Mouse (Mus musculus) brown adipose tissue, adult 24 weeks (tissue): Measurements from ENCODE around the gene Arid5b. TPM values are rescaled to one million over a fixed set of nuclear protein-coding genes. Genes with fewer than 3 reads are reported as not detected.

Experiments used
- H3K27ac ChIP-seq: fragments of 200-500 bp; replicated peaks from 2 replicates; pipeline ENCODE4 v1.5.1; 2012; ENCODE audit warnings: low read depth, mild to moderate bottlenecking, low read length
- H3K4me1 ChIP-seq: fragments of 200-500 bp; 2 replicates; pipeline ENCODE4 v1.6.1; 2012; ENCODE audit warnings: low read length, mixed read lengths; ENCODE audit not compliant: control insufficient read depth, insufficient read depth, insufficient read length
- H3K4me3 ChIP-seq: fragments of 200-500 bp; 2 replicates; pipeline ENCODE4 v1.5.1; 2012; ENCODE audit warnings: low read depth, mild to moderate bottlenecking, low read length, moderate library complexity; ENCODE audit not compliant: insufficient read depth
- polyA plus RNA-seq: library from polyadenylated mRNA; stranded (reverse); fragments of >200 nt; gene quantifications from 2 replicates; pipeline ENCODE4 v1.2.4, GENCODE M21; 2012; ENCODE audit not compliant: missing spikeins, insufficient read depth, insufficient read length

The Arid5b gene
- polyA plus RNA-seq, 1 experiment: 5.0 TPM

- Histone ChIP-seq H3K4me3 (no peak overlapping the region), H3K27ac (no peak overlapping the region), H3K4me1 (peaks cover 12% of the 10 kb centered on the region; the same call in 1 of the 2 replicates)
Measured at GRCm38 (mm10) chr10:68164137-68164536, 114.4 kb downstream of the Arid5b start.

- Histone ChIP-seq H3K4me3 (no peak overlapping the region), H3K27ac (no peak overlapping the region), H3K4me1 (0 out of 2 replicates have a peak, but pooled peaks cover 2% of the 10 kb centered on the region)
Measured at GRCm38 (mm10) chr10:68159759-68160158, 118.8 kb downstream of the Arid5b start.

DNA sequence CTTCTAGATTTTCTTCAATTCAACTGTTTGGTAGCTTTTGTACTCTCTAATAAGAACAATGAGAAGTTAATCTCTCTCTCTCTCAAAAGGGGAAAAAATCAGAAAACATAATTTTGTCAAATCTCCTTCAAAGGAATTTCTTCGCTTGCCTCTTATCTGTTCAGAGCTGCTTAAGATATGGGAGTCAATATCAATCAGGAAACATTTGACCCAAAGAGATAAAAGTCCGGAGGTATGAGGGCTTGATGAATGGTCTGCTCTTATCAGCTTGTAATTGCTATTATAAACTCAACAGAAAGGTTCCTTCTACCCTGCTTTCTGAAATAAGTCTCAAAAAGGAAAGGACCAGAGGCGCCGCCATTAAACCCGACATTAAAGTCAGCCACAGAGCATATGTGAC, 120.0 kb downstream of the Arid5b start:
- Histone ChIP-seq H3K4me3 (no peak overlapping the region), H3K4me1 (no peaks in the 10 kb centered on the region), H3K27ac (no peak overlapping the region)

GRCm38 (mm10) chr10:68157511-68157910, 121.0 kb downstream of the Arid5b start:
- H3K27ac ChIP-seq: no peak overlapping the region

DNA sequence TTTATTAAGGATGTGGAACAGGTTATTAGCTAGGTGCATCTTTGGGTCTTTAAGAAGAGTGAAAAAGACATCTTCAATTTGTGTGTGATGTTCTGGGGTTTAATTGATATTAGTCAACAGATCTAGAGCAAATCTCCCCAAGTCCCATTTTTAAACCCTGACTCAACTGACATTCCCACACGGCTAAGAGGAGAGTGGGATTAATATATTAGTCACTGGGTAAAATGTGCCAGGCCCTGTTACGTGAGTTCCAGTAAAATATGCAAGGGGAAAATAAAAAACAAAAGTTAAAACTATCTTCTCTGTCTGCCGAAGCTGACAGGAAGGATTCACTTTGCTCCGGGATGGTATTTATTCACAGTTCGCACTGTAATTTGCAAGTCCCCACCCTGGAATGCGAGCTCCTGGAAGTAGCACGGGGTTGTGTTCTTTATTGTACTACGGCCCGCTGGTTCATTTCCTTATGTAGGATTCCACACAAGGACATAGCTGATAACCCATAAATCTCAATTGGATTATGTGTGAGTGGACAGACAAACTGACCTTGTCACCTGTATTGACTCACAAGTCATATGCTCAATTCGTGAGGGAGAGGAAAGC, 121.8 kb downstream of the Arid5b start:
- no peak overlapping the region for H3K27ac ChIP-seq
- no peak overlapping the region for H3K4me3 ChIP-seq
- no peaks in the 10 kb centered on the region for H3K4me1 ChIP-seq

More at GRCm38 (mm10) chr10:68157511-68157910, 121.0 kb downstream of the Arid5b start:
- H3K4me1 ChIP-seq: no peaks in the 10 kb centered on the region
- no peak overlapping the region for H3K4me3 ChIP-seq

DNA sequence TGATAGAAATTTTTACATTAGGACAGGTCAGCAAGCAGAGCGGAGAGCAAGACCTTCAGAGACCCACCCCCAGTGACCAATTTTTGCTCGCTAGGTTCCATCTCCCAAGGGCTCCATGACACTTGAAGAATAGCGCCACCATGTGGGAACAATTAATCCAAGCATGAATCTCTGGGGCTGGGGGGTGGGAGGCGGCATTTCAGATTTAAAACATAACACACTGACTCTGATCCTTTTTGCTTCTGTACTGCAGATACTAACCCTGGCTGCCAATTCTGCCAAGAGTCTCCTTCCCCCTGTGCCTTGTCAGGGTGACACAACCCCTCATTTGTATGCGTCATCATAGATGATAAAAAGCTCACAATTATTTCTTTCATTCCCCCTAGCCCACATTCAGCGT, 122.4 kb downstream of the Arid5b start:
- no peak overlapping the region for H3K27ac ChIP-seq
- H3K4me3 ChIP-seq: no peak overlapping the region
- no peaks in the 10 kb centered on the region for H3K4me1 ChIP-seq

DNA sequence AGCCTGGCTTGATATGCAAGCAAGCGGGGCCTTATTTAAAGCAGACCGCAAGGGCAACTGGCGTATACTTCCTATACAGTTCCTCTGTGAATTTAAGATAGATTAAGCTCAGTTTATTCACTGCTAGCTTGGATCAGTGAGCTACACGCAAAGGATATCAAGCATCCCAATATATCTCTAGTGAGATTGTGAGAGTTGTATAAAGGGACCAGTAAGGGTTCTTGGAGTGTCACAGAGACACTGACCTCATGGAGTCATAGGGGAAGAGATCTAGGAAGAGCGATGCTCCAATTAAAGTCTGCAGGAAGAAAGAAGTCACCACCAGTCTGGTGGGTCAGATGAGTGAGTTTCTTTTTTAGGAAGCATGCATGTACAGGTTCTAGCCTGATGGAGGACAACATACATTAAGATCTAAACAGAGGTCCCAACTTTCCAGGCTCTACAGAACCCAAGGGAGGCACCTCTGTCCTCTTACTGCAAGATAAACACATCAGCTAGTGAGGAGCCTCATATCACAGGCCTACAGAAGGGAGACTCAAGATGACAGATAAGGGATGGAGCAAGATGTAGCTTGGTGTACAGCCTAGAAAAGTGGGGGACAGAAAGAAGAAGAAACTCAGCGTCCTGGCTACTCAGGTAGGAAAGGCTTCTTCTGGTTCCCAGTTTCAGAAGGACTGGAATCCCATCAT, 123.0 kb downstream of the Arid5b start:
- no peak overlapping the region for H3K4me3 ChIP-seq
- no peak overlapping the region for H3K27ac ChIP-seq
- H3K4me1 ChIP-seq: no peaks in the 10 kb centered on the region

DNA sequence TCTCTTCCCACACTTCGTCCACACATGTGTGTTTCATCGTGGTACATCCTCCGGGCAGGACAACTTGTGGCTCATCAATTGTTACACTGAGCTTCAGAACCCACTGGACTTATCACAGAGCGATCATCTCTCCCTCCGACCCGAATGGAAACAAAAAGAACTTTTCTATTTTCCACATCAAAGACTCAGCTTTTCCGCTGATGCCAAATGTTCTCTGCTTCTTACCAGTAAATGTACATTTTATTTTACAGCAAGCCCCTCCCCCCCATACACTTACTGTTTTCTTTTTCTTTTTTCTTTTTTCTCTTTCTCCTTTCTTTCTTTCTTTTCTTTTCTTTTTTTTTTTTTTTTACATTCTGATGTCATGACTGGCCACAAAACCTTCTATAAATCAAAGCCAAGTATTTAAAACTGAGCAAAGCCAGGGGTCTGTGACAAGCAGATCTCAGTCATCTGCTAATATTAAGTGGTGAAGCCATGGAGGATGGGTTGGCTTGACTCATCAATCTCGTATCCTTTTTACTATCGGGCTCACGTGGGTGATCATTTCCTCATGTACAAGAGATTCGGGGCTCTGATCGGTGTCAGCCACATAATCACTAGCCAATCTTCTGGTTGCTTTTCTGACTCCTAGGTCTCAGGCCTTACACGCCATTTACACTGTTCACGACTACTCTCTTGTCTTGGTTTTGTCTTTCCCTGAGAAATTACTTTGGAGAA, 124.3 kb downstream of the Arid5b start:
- no peaks in the 10 kb centered on the region for H3K4me1 ChIP-seq
- H3K27ac ChIP-seq: no peak overlapping the region
- H3K4me3 ChIP-seq: no peak overlapping the region

DNA sequence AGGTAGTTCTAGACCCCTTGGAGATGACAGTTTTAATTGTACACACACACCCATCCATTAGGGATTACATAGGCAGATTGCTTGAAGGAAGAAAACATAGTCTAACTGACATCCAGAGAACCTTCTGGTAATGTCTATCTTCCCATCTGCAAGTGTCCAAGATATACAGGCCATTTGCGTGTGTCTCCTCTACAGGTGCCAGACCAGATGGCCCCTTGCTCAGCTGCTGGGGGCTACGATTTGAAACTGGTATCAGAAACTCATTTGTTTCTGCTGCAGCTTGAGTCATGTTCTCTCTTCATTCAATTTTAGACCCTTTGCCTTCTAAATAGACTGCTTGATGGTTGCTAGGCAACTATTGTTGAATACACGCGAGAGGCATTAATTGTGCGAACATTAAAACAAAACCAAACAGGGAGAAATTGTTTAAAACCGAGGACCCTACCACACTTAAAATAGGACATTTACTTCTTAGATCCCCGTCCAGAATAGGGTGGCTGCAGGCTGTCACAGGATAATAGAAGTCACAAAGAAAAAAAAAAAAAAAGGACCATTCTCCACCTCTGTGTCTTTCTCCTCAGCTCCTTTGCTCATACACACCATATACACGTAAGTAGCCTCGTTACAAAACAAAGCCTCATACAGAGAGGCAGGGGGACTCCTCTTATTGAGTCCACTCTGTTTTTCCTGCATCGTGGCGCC, 125.0 kb downstream of the Arid5b start:
- no peak overlapping the region for H3K27ac ChIP-seq
- no peak overlapping the region for H3K4me3 ChIP-seq
- H3K4me1 ChIP-seq: no peaks in the 10 kb centered on the region

- H3K4me1 ChIP-seq: no peaks in the 10 kb centered on the region
- no peak overlapping the region for H3K27ac ChIP-seq
- no peak overlapping the region for H3K4me3 ChIP-seq
Measured at GRCm38 (mm10) chr10:68148495-68148894, 130.0 kb downstream of the Arid5b start.

- no peaks in the 10 kb centered on the region for H3K4me1 ChIP-seq
- no peak overlapping the region for H3K27ac ChIP-seq
- no peak overlapping the region for H3K4me3 ChIP-seq
Measured at GRCm38 (mm10) chr10:68147730-68148129, 130.8 kb downstream of the Arid5b start.

- Histone ChIP-seq H3K4me3 (no peak overlapping the region), H3K27ac (no peak overlapping the region), H3K4me1 (no peaks in the 10 kb centered on the region)
Measured at GRCm38 (mm10) chr10:68146842-68147241, 131.7 kb downstream of the Arid5b start.

DNA sequence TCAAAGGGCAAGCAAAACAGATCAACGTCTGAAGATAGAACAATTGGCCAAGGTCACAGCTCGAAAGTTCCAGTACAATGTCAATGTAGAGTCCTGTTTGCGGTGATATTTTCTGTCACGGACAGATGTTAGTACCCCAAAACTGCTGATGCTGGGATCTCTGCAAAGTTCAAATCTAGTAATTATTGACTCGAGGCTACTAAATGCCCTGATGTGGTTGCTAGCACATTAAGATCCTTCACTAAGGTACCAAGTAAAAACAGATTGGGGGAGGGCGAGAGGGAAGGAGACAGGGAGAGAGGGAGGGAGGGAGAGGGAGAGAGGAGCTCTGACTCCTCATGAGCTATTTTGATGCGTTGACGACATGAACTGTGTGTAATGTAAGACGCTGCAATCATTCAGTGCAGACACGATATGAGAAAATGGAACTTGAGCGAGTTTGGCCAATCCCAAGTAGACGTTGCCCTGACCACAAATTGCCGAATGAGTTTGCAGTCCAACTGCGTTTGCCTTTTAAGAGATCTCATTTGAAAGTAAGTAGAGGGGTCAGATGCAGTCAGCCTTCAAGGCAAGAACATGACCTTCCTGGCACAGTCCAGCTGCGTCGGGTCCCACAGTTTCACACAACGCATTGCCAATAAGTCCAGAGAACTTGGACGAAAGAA, 133.1 kb downstream of the Arid5b start:
- Histone ChIP-seq H3K27ac (no peak overlapping the region), H3K4me3 (no peak overlapping the region), H3K4me1 (no peaks in the 10 kb centered on the region)

- Histone ChIP-seq H3K4me1 (peaks cover 3% of the 10 kb centered on the region; the same call in 1 of the 2 replicates), H3K27ac (no peak overlapping the region), H3K4me3 (no peak overlapping the region)
Measured at GRCm38 (mm10) chr10:68142501-68142900, 136.0 kb downstream of the Arid5b start.

DNA sequence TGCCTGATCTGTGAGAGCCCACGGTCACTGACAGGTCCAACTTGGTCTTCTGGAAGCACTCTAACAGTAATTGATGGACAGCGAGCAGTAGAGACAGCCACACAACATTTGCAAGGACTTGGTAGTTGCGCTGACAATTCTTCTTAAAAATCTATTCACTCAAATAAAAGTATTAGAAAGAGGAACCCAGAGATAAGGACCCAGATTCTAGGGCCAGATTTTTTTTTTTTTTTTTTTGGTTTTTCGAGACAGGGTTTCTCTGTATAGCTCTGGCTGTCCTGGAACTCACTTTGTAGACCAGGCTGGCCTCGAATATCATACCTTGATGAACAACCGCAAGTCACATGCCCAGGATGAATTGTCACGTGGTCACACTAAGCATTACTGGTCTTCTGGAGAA, 137.0 kb downstream of the Arid5b start:
- H3K27ac ChIP-seq: no peak overlapping the region
- H3K4me1 ChIP-seq: peaks cover 9% of the 10 kb centered on the region; the same call in 1 of the 2 replicates
- H3K4me3 ChIP-seq: no peak overlapping the region
